Mouse (Mus musculus): ENCODE data around the gene Ntn1.

DNA sequence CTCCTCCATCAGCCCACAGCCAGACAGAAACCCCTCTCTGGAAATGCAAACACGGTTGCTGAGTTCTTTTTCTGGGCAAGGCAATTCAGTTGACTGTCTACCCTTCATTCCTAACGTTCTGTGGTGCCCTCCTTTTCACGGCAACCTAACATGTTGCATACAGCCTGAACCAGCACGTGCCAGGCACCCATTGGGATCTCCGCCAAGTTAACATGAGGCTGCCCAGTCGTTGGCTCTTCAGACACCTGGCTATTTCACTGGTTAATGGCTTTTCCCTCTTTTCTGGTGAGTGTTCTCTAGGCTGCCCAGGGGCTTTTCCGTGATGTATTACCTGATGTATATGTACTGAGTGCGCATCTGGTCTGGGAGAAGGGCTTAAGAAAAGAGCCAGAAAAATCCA is 45.1 kb downstream of the Ntn1 start:
- TF ChIP-seq CTCF (IDR thresholded peaks at IDR 0.05; ENCODE audit: extremely low read depth, insufficient read length, insufficient replicate concordance, low read depth, low read length) (no peak), POLR2A (IDR thresholded peaks at IDR 0.05; ENCODE audit: low read depth, low read length) (no peak)

Measured in small intestine, adult 2 months (tissue).